Mouse (Mus musculus): Measurements from ENCODE around the gene Fancc. TPM values are rescaled to one million over a fixed set of nuclear protein-coding genes. Genes with fewer than 3 reads are reported as not detected.

The Fancc gene
- 1 to 10 TPM; 2.0 to 2.4 (median 2.1) TPM for total RNA-seq (2022)

- DNase-seq (ENCODE audit: low spot score in 2 of 2), result no peak
These were observed at the start of gene Fancc for GRCm38 (mm10) chr13:63496646-63497582. Fancc (minus strand) TSS chr13:63497278.

- DNase-seq (ENCODE audit: low spot score in 2 of 2), result no peak
These were observed 48.2 kb upstream of the Fancc start for GRCm38 (mm10) chr13:63545291-63545690.

DNA sequence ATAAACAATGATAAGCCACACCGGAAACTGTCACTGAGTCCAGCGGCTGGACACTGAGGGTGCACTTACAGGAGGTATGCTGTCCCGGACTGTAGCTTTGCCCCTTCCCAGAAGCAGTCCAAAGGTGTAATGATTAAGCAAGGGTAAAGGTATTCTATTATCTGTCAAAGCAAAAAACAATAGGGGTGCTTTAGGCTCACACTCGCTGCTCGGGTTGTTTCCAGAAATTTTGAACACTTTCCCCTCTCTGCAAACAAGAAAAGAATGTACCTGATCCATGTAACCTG lies 47.8 kb upstream of the Fancc start:
- no peak for DNase-seq (ENCODE audit: low spot score in 2 of 2)

GRCm38 (mm10) chr13:63544119-63544966 lies 47.3 kb upstream of the Fancc start:
- DNase-seq (ENCODE audit: low spot score in 2 of 2), result no peak

- no peak for DNase-seq (ENCODE audit: low spot score in 2 of 2)
These were observed 46.4 kb upstream of the Fancc start for GRCm38 (mm10) chr13:63543459-63543858.

DNA sequence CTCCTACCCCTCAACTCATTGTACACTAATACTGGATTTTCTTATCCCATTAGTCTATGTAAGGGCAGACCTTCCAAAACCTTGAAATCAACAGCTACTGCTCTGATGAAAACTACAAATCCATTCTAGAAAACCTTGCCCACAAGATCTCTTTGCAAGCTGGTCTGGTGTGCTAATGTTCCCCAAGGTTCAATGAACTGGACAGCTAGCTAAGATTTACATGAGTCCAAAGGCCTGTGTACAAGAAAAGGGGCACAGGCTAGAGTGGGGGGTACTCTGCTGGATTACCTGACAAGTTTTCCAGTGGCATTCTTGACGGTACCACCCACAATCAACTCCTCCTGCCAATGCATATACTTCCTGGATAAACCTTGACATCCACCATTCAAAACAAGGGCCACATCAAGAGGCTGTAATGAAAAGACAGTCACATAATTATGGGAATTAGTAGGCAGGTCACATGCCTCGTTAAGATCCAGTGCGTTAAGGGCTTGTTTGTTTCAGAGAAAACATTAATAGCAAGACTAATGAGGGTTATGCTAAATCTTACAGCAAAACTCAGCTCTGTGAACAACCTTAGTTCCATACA lies 45.8 kb upstream of the Fancc start:
- DNase-seq (ENCODE audit: low spot score in 2 of 2), result no peak

- DNase-seq (ENCODE audit: low spot score in 2 of 2), result no peak
These were observed 44.4 kb upstream of the Fancc start for GRCm38 (mm10) chr13:63541510-63541909.

DNA sequence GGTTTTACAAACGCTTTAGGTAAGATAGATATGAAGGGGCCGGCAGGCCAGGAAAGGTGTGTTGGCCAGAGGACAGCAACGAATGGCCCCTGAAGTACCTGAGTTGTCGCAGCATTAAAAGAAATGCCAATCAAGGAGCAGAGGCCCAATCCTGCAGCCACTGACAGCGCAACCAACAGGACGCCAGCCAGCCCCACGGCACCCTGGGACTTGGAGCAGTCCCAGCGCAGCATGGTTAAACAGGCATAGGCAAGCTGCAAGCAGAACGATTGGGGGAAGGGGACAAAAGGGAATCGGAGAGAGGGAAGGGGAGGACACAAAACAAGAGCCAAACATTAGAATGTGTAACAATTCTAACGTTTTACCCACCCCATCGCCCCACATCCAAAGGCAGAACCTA lies 43.5 kb upstream of the Fancc start:
- DNase-seq (ENCODE audit: low spot score in 2 of 2), result no peak

DNA sequence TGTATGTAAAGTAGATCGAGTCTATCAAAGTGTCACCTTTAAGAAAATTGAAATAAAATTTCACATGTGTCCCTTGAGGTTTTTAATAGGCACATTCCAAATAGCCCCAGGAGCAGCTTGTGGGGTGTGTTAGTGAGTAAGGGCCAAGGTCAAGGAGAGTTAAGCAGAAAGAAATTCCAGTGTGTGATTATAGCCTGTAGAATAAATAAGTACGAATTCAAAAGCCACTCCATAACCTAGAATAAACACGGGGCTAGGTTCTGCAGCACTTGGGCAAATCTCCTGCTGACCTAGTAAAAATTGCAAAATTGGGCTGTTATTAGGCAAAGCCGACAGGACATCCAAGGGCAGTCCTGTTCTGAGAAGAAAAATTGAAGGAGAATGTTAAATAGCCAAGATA lies 37.9 kb upstream of the Fancc start:
- DNase-seq (ENCODE audit: low spot score in 2 of 2), result no peak

- no peak for DNase-seq (ENCODE audit: low spot score in 2 of 2)
These were observed 33.8 kb upstream of the Fancc start for GRCm38 (mm10) chr13:63530857-63531256.

- DNase-seq (ENCODE audit: low spot score in 2 of 2), result no peak
These were observed 33.3 kb upstream of the Fancc start for GRCm38 (mm10) chr13:63530371-63530764.

GRCm38 (mm10) chr13:63529602-63530370 lies 32.7 kb upstream of the Fancc start:
- DNase-seq (ENCODE audit: low spot score in 2 of 2), result no peak

DNA sequence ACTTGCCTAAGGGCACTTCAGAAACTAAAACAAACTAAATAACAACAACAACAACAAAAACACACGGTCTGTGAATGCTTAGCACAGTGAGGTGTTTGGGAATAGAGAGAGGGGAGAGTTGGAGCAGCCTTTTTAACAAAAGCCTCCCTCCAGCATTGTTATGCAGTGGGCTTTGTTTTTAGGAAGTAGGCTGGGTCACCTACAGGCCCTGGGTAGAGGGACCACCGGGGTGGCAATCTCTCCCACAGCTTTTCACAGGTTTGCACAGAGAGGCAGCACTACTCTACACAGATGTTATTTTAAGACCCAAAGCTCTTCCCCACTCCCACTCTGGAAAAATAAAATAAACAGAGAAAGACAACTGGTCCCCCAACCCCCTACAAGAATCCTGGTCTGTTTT lies 31.8 kb upstream of the Fancc start:
- no peak for DNase-seq (ENCODE audit: low spot score in 2 of 2)

GRCm38 (mm10) chr13:63528164-63528675 lies 31.1 kb upstream of the Fancc start:
- no peak for DNase-seq (ENCODE audit: low spot score in 2 of 2)

DNA sequence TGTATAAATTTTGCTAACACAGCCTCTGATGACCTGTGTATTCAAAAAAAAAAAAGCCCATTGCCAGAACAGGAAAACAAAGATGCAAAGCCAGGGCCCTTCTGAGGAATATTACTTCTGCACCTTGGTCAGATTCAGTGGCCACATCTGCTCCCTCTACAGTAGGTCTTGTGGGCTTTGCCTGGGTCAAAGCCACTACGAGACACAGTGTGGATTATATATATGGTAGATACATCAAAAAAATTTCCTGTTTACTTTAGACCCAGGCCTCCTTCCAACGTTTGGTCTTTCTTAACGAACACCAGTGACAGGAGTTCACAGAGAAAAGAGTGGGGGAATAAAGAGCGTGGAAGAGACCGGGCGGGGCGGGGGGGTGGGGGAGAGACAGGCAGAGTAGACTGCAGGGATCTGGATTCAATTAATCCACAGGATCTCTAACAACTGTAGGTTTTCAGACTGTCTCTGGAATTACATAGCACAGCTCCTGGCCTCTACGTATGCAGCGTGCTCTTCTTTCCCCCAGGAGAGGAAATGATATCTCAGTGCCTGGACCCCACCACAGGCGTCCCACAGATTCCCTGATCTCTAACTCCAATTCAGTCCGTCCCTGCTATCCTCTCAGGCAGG lies 28.6 kb upstream of the Fancc start:
- DNase-seq (ENCODE audit: low spot score in 2 of 2), result no peak

DNA sequence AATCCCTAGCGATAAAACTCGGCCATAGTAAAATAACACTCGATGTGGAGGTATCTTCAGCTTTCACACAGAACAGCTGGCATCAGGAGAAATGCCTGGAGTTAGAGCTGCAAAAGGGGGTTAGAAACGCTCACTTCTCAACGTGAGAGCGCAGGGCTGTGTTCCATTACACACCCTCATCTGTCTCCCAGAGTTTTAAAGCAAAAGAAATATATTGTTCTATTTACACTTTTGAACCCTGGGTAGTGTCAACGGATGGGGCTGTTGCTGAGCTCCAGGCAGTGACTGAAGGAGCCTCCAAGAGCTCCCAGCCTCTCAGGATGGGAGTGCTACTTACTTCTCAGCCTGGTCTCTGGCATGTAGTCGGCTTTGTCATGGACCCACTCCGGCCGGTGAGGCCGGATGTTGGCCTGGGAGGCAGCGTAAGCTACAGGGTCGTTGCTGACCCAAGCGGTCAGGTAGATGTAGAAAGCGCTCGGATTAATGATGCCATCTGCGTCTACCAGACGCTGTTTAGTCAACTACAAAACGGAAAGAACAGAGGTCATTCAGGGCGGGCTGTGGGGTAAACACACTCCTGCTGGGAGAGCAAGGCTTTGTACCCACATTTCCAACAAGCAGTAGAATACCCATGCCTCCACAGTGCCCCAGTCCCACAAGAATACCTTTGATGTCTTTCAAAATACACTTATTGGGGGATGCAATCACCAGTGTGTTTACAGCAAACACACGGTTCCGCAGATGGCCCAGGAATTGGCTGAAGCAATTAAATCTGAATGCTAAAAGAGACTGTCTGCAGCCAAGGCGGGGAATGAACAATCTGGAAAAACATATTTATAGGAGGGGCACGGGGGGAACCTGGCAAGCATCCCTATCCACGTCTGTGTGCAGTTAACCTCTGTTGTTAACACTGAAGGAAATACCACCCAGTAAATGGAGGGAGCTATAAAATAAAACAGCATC lies 27.8 kb upstream of the Fancc start:
- no peak for DNase-seq (ENCODE audit: low spot score in 2 of 2)

GRCm38 (mm10) chr13:63524061-63524460 lies 27.0 kb upstream of the Fancc start:
- no peak for DNase-seq (ENCODE audit: low spot score in 2 of 2)

- no peak for DNase-seq (ENCODE audit: low spot score in 2 of 2)
These were observed 25.8 kb upstream of the Fancc start for GRCm38 (mm10) chr13:63522832-63523231.

GRCm38 (mm10) chr13:63520110-63520509 lies 23.0 kb upstream of the Fancc start:
- DNase-seq (ENCODE audit: low spot score in 2 of 2), result no peak

GRCm38 (mm10) chr13:63516535-63516934 lies 19.5 kb upstream of the Fancc start:
- DNase-seq (ENCODE audit: low spot score in 2 of 2), result no peak
